Mouse (Mus musculus): ENCODE measurements around the gene Rplp2.

Gene Rplp2

GRCm38 (mm10) chr7:141465388-141466044 lies 18.3 kb downstream of the Rplp2 start:
- DNase-seq (ENCODE audit: extremely low read depth, insufficient read length, low spot score), result peak; percentile 74

GRCm38 (mm10) chr7:141466045-141466394 lies 18.9 kb downstream of the Rplp2 start:
- DNase-seq (ENCODE audit: extremely low read depth, insufficient read length, low spot score), result peak; percentile 81

GRCm38 (mm10) chr7:141466607-141467148 lies 19.5 kb downstream of the Rplp2 start:
- DNase-seq (ENCODE audit: extremely low read depth, insufficient read length, low spot score), result no peak

GRCm38 (mm10) chr7:141467230-141468030 lies 20.3 kb downstream of the Rplp2 start, which contains the start of gene Cd151:
Gene Cd151 (plus strand): TSS chr7:141467392.
- DNase-seq (ENCODE audit: extremely low read depth, insufficient read length, low spot score), result peak; percentile 94

- DNase-seq (ENCODE audit: extremely low read depth, insufficient read length, low spot score), result peak; percentile 52
Observed at GRCm38 (mm10) chr7:141468164-141468521, 21.0 kb downstream of the Rplp2 start.

GRCm38 (mm10) chr7:141468522-141469211 lies 21.5 kb downstream of the Rplp2 start:
- peak; percentile 84 for DNase-seq (ENCODE audit: extremely low read depth, insufficient read length, low spot score)

GRCm38 (mm10) chr7:141469352-141469751 lies 22.2 kb downstream of the Rplp2 start:
- DNase-seq (ENCODE audit: extremely low read depth, insufficient read length, low spot score), result peak; percentile 55

- DNase-seq (ENCODE audit: extremely low read depth, insufficient read length, low spot score), result no peak
Observed at GRCm38 (mm10) chr7:141469901-141470636, 22.9 kb downstream of the Rplp2 start.

GRCm38 (mm10) chr7:141470637-141470944 lies 23.4 kb downstream of the Rplp2 start:
- peak; percentile 51 for DNase-seq (ENCODE audit: extremely low read depth, insufficient read length, low spot score)

- no peak for DNase-seq (ENCODE audit: extremely low read depth, insufficient read length, low spot score)
Observed at GRCm38 (mm10) chr7:141471236-141471635, 24.1 kb downstream of the Rplp2 start.

- DNase-seq (ENCODE audit: extremely low read depth, insufficient read length, low spot score), result no peak
Observed at GRCm38 (mm10) chr7:141472226-141472625, 25.1 kb downstream of the Rplp2 start.

- DNase-seq (ENCODE audit: extremely low read depth, insufficient read length, low spot score), result no peak
Observed at GRCm38 (mm10) chr7:141472763-141473162, 25.6 kb downstream of the Rplp2 start.

- no peak for DNase-seq (ENCODE audit: extremely low read depth, insufficient read length, low spot score)
Observed at GRCm38 (mm10) chr7:141474160-141474559, 27.0 kb downstream of the Rplp2 start.

GRCm38 (mm10) chr7:141475011-141475804 lies 28.0 kb downstream of the Rplp2 start, which contains the start of the genes Polr2l and Tspan4:
Gene Polr2l (minus strand): TSS chr7:141475132.
Gene Tspan4 (plus strand): TSS chr7:141475240.
- peak; percentile 86 for DNase-seq (ENCODE audit: extremely low read depth, insufficient read length, low spot score)

GRCm38 (mm10) chr7:141475805-141476158 lies 28.6 kb downstream of the Rplp2 start:
- DNase-seq (ENCODE audit: extremely low read depth, insufficient read length, low spot score), result no peak

GRCm38 (mm10) chr7:141476226-141476980 lies 29.2 kb downstream of the Rplp2 start:
- peak; percentile 95 for DNase-seq (ENCODE audit: extremely low read depth, insufficient read length, low spot score)

- no peak for DNase-seq (ENCODE audit: extremely low read depth, insufficient read length, low spot score)
Observed at GRCm38 (mm10) chr7:141476981-141477370, 29.8 kb downstream of the Rplp2 start.

GRCm38 (mm10) chr7:141477578-141478269 lies 30.6 kb downstream of the Rplp2 start:
- peak; percentile 73 for DNase-seq (ENCODE audit: extremely low read depth, insufficient read length, low spot score)

All from 3134 (cell line).